Mouse (Mus musculus): ENCODE data around the gene Hemk1.
A peak's percentile ranks its signal among the peaks of the same experiment; 100 is the strongest.

- TF ChIP-seq CTCF (IDR thresholded peaks at IDR 0.05; ENCODE audit: extremely low read depth, insufficient read length, insufficient replicate concordance, low read depth, low read length) = peak; percentile 96
- no peak for TF ChIP-seq POLR2A (IDR thresholded peaks at IDR 0.05; ENCODE audit: low read depth, low read length)
Measured at GRCm38 (mm10) chr9:107335909-107336308, 2.2 kb downstream of the Hemk1 start.
